Mouse (Mus musculus) megakaryocyte, embryonic 14.5 days (primary cell): ENCODE measurements around the gene Mrpl39. TPM values are rescaled to one million over a fixed set of nuclear protein-coding genes. Genes with fewer than 3 reads are reported as not detected.
A peak's percentile ranks its signal among the peaks of the same experiment; 100 is the strongest.

ENCODE experiments used
- H3K27me3 ChIP-seq: replicated peaks from 2 replicates; pipeline ENCODE3; 2012; ENCODE audit warnings: inconsistent platforms
- H3K36me3 ChIP-seq: replicated peaks from 2 replicates; pipeline ENCODE3; 2012; ENCODE audit warnings: low read length, inconsistent platforms, mixed read lengths
- H3K4me1 ChIP-seq: 2 replicates; pipeline ENCODE4 v1.6.1; 2012; ENCODE audit warnings: inconsistent platforms
- H3K4me3 ChIP-seq: replicated peaks from 2 replicates; pipeline ENCODE3; 2012; ENCODE audit warnings: moderate library complexity, mild to moderate bottlenecking, inconsistent platforms
- H3K9me3 ChIP-seq: 2 replicates; pipeline ENCODE4 v1.6.1; 2012; ENCODE audit warnings: inconsistent platforms
- FLI1 ChIP-seq: IDR thresholded peaks from 2 replicates; pipeline ENCODE4 v1.6.1; 2012; ENCODE audit warnings: low read length, inconsistent platforms, mixed read lengths
- GATA1 ChIP-seq: IDR thresholded peaks from 3 replicates; pipeline ENCODE4 v1.6.1; 2012; ENCODE audit warnings: mixed read lengths, low read length, inconsistent platforms, borderline replicate concordance
- polyA plus RNA-seq: library from polyadenylated mRNA; stranded (reverse); fragments of >175 nt; gene quantifications from 2 replicates; pipeline ENCODE4 v1.2.3, GENCODE M21; 2012; ENCODE audit warnings: low replicate concordance; ENCODE audit not compliant: insufficient read depth

Mrpl39 gene
- polyA plus RNA-seq, 1 experiment, result 117 TPM

- peaks cover 2% of the 10 kb centered on the region for H3K27me3 ChIP-seq
- no peak overlapping the region for H3K4me3 ChIP-seq
- TF ChIP-seq GATA1 (no peak), FLI1 (no peak)
- H3K36me3 ChIP-seq, result no peaks in the 10 kb centered on the region
- no peaks in the 10 kb centered on the region for H3K4me1 ChIP-seq
- H3K9me3 ChIP-seq, result no peaks in the 10 kb centered on the region
Measured at GRCm38 (mm10) chr16:84744703-84745490, 9.4 kb upstream of the Mrpl39 start.

GRCm38 (mm10) chr16:84737358-84737757 lies 1.8 kb upstream of the Mrpl39 start:
- H3K27me3 ChIP-seq, result no peaks in the 10 kb centered on the region
- no peaks in the 10 kb centered on the region for H3K9me3 ChIP-seq
- peaks cover 23% of the 10 kb centered on the region for H3K4me1 ChIP-seq
- TF ChIP-seq FLI1 (no peak), GATA1 (no peak)
- no peak overlapping the region for H3K4me3 ChIP-seq
- H3K36me3 ChIP-seq, result peaks cover 6% of the 10 kb centered on the region

- H3K36me3 ChIP-seq, result peaks cover 31% of the 10 kb centered on the region
- peaks cover 23% of the 10 kb centered on the region for H3K4me1 ChIP-seq
- no peaks in the 10 kb centered on the region for H3K27me3 ChIP-seq
- H3K9me3 ChIP-seq, result no peaks in the 10 kb centered on the region
- peak overlapping the region; percentile 95 for H3K4me3 ChIP-seq
- TF ChIP-seq FLI1 (no peak), GATA1 (no peak)
Measured at GRCm38 (mm10) chr16:84734806-84735165, 756 bp downstream of the Mrpl39 start.

GRCm38 (mm10) chr16:84720670-84721069 lies 14.9 kb downstream of the Mrpl39 start:
- Histone ChIP-seq H3K4me3 (no peak overlapping the region), H3K9me3 (no peaks in the 10 kb centered on the region), H3K36me3 (peaks cover 76% of the 10 kb centered on the region), H3K27me3 (no peaks in the 10 kb centered on the region), H3K4me1 (no peaks in the 10 kb centered on the region)
- no peak for TF ChIP-seq FLI1
- no peak for TF ChIP-seq GATA1

GRCm38 (mm10) chr16:84718250-84718649 lies 17.3 kb downstream of the Mrpl39 start:
- TF ChIP-seq FLI1 (no peak), GATA1 (no peak)
- peaks cover 7% of the 10 kb centered on the region for H3K4me1 ChIP-seq
- no peak overlapping the region for H3K4me3 ChIP-seq
- peaks cover 52% of the 10 kb centered on the region for H3K36me3 ChIP-seq
- H3K27me3 ChIP-seq, result no peaks in the 10 kb centered on the region
- H3K9me3 ChIP-seq, result no peaks in the 10 kb centered on the region

GRCm38 (mm10) chr16:84717618-84718248 lies 17.8 kb downstream of the Mrpl39 start:
- H3K27me3 ChIP-seq, result no peaks in the 10 kb centered on the region
- H3K4me1 ChIP-seq, result peaks cover 10% of the 10 kb centered on the region
- H3K9me3 ChIP-seq, result no peaks in the 10 kb centered on the region
- no peak overlapping the region for H3K4me3 ChIP-seq
- peaks cover 47% of the 10 kb centered on the region for H3K36me3 ChIP-seq
- TF ChIP-seq FLI1 (no peak), GATA1 (no peak)

GRCm38 (mm10) chr16:84716724-84717617 lies 18.6 kb downstream of the Mrpl39 start:
- no peaks in the 10 kb centered on the region for H3K9me3 ChIP-seq
- no peak overlapping the region for H3K4me3 ChIP-seq
- H3K4me1 ChIP-seq, result peaks cover 10% of the 10 kb centered on the region
- TF ChIP-seq FLI1, result no peak
- no peak for TF ChIP-seq GATA1
- no peaks in the 10 kb centered on the region for H3K27me3 ChIP-seq
- peaks cover 39% of the 10 kb centered on the region for H3K36me3 ChIP-seq

GRCm38 (mm10) chr16:84716197-84716596 lies 19.3 kb downstream of the Mrpl39 start:
- Histone ChIP-seq H3K27me3 (no peaks in the 10 kb centered on the region), H3K4me3 (no peak overlapping the region), H3K9me3 (no peaks in the 10 kb centered on the region), H3K36me3 (peaks cover 32% of the 10 kb centered on the region), H3K4me1 (peaks cover 10% of the 10 kb centered on the region)
- TF ChIP-seq FLI1 (no peak), GATA1 (no peak)

GRCm38 (mm10) chr16:84714978-84715377 lies 20.6 kb downstream of the Mrpl39 start:
- no peaks in the 10 kb centered on the region for H3K27me3 ChIP-seq
- TF ChIP-seq GATA1, result no peak
- H3K4me1 ChIP-seq, result peaks cover 10% of the 10 kb centered on the region

GRCm38 (mm10) chr16:84713926-84714325 lies 21.6 kb downstream of the Mrpl39 start:
- TF ChIP-seq GATA1 (no peak), FLI1 (no peak)
- Histone ChIP-seq H3K4me3 (no peak overlapping the region), H3K9me3 (no peaks in the 10 kb centered on the region), H3K36me3 (peaks cover 18% of the 10 kb centered on the region), H3K4me1 (peaks cover 10% of the 10 kb centered on the region), H3K27me3 (no peaks in the 10 kb centered on the region)

More at GRCm38 (mm10) chr16:84714978-84715377, 20.6 kb downstream of the Mrpl39 start:
- H3K9me3 ChIP-seq, result no peaks in the 10 kb centered on the region
- H3K4me3 ChIP-seq, result no peak overlapping the region
- peaks cover 19% of the 10 kb centered on the region for H3K36me3 ChIP-seq
